In genomic region chr10:127200279-127200678, GRCm38 (mm10) we compare ENCODE assay signal across 19 mouse cellular contexts. TPM values are rescaled to one million over a fixed set of nuclear protein-coding genes. Genes with fewer than 3 reads are reported as not detected.
DNase-seq lines count a peak whose midpoint lies in the region; ATAC-seq and TF ChIP-seq lines count a peak whose summit lies in the region.
"Had no signal": no experiment of that assay in that cellular context is flagged by ENCODE, and none has a peak within 500 bp of the region (broad histone marks: within the 10 kb centered on the region; RNA-seq: fewer than 3 reads in every experiment).

No protein-coding gene starts in this region.

- H3K27me3 ChIP-seq in heart, postnatal 0 days (ENCODE audit: control insufficient read depth, insufficient read depth, low read length): no peaks in the 10 kb centered on the region
- H3K27me3 ChIP-seq in lung, embryonic 14.5 days (ENCODE audit: insufficient read depth, low read length): no peaks in the 10 kb centered on the region
- H3K27me3 ChIP-seq in stomach, postnatal 0 days (ENCODE audit: control insufficient read depth, insufficient read depth, low read length): no peaks in the 10 kb centered on the region
- H3K27me3 ChIP-seq: forebrain, embryonic 15.5 days; hindbrain, embryonic 15.5 days; limb, embryonic 15.5 days; neural tube, embryonic 15.5 days had no signal

- no peaks in the 10 kb centered on the region for H3K9me3 ChIP-seq in heart, postnatal 0 days (replicated peaks; ENCODE audit: control insufficient read depth, low read length)
- no peaks in the 10 kb centered on the region for H3K9me3 ChIP-seq in lung, embryonic 14.5 days (ENCODE audit: low read depth, low read length)
- no peaks in the 10 kb centered on the region for H3K9me3 ChIP-seq in stomach, postnatal 0 days (ENCODE audit: control insufficient read depth, low read length)
- H3K9me3 ChIP-seq: forebrain, embryonic 15.5 days; hindbrain, embryonic 15.5 days; limb, embryonic 15.5 days; midbrain, embryonic 10.5 days; neural tube, embryonic 15.5 days had no signal

- 0 out of 2 replicates have a peak, but pooled peaks have one; percentile 9 for TF ChIP-seq CTCF in heart, postnatal 0 days (IDR thresholded peaks at IDR 0.05; ENCODE audit: low read depth)
- TF ChIP-seq CTCF in lung, embryonic 14.5 days (IDR thresholded peaks at IDR 0.05; ENCODE audit: low read depth): peak; percentile 35
- TF ChIP-seq CTCF in cortical plate, adult 2 months (IDR thresholded peaks at IDR 0.05; ENCODE audit: extremely low read depth, insufficient read depth, low read length): 0 out of 2 replicates have a peak, but pooled peaks have one; percentile 17
- peak; percentile 51 for TF ChIP-seq CTCF in stomach, postnatal 0 days (IDR thresholded peaks at IDR 0.05; ENCODE audit: low read depth)

- DNase-seq in heart, postnatal 0 days (ENCODE audit: low spot score): no peak
- DNase-seq in heart, postnatal 4 days: no peak
- no peak for DNase-seq in lung, embryonic 14.5 days
- no peak for DNase-seq in lung, postnatal 10 days
- no peak for DNase-seq in stomach, postnatal 0 days (ENCODE audit: low spot score)
- no peak for DNase-seq in embryo, embryonic 10 days (ENCODE audit: low spot score)
- DNase-seq: cerebellum, postnatal 25 days; heart, postnatal 14 days; kidney, adult 2 months; kidney, postnatal 36 days; lung, postnatal 4 days; retina, postnatal 1 day; spleen, adult 18-20 months had no signal

- no peak for ATAC-seq in heart, postnatal 0 days (ENCODE audit: insufficient read depth, low read depth)
- no peak for ATAC-seq in lung, embryonic 14.5 days (ENCODE audit: insufficient read depth)
- ATAC-seq in stomach, postnatal 0 days (ENCODE audit: low FRiP score, low TSS enrichment): no peak
- ATAC-seq: forebrain, embryonic 15.5 days had no signal

- 79% methylated on average over 8 of the region's 8 CpGs for WGBS in heart, postnatal 0 days
- WGBS in lung, embryonic 14.5 days: 77% methylated on average over 8 of the region's 8 CpGs
- 85% methylated on average over 8 of the region's 8 CpGs for WGBS in stomach, postnatal 0 days

- no peak for TF ChIP-seq EP300 in heart, postnatal 0 days (IDR thresholded peaks at IDR 0.05; ENCODE audit: low read depth)
- no peak for TF ChIP-seq EP300 in stomach, postnatal 0 days (optimal IDR thresholded peaks at IDR 0.05)

- peaks cover 8% of the 10 kb centered on the region; the same call in 1 of the 2 replicates for H3K4me1 ChIP-seq in heart, postnatal 0 days (ENCODE audit: control insufficient read depth, insufficient read depth)
- no peaks in the 10 kb centered on the region for H3K4me1 ChIP-seq in lung, embryonic 14.5 days (ENCODE audit: insufficient read depth)
- H3K4me1 ChIP-seq in cortical plate, adult 2 months (ENCODE audit: control insufficient read depth, insufficient read depth, low read length): peaks cover 4% of the 10 kb centered on the region
- no peaks in the 10 kb centered on the region for H3K4me1 ChIP-seq in stomach, postnatal 0 days (replicated peaks; ENCODE audit: control insufficient read depth, insufficient read depth)

- no peak for TF ChIP-seq POLR2A in cortical plate, adult 2 months (IDR thresholded peaks at IDR 0.05; ENCODE audit: extremely low read depth, insufficient read depth, low read length)

- H3K4me2 ChIP-seq in heart, postnatal 0 days (ENCODE audit: low read depth, low read length): no peak overlapping the region
- no peak overlapping the region for H3K4me2 ChIP-seq in lung, embryonic 14.5 days
- no peak overlapping the region for H3K4me2 ChIP-seq in stomach, postnatal 0 days (replicated peaks; ENCODE audit: low read depth)
- H3K4me2 ChIP-seq: forebrain, embryonic 15.5 days; hindbrain, embryonic 15.5 days; limb, embryonic 15.5 days; neural tube, embryonic 15.5 days had no signal

- peaks cover 57% of the 10 kb centered on the region for H3K36me3 ChIP-seq in heart, postnatal 0 days (replicated peaks; ENCODE audit: control insufficient read depth, insufficient read depth, low read length)
- H3K36me3 ChIP-seq in lung, embryonic 14.5 days (ENCODE audit: insufficient read depth): peaks cover 51% of the 10 kb centered on the region
- peaks cover 10% of the 10 kb centered on the region for H3K36me3 ChIP-seq in stomach, postnatal 0 days (ENCODE audit: control insufficient read depth, insufficient read depth, low read length)

- H3K9ac ChIP-seq in heart, postnatal 0 days (replicated peaks; ENCODE audit: low read depth, low read length): no peak overlapping the region
- H3K9ac ChIP-seq in lung, embryonic 14.5 days: no peak overlapping the region
- no peak overlapping the region for H3K9ac ChIP-seq in stomach, postnatal 0 days (ENCODE audit: low read length)
- H3K9ac ChIP-seq: forebrain, embryonic 15.5 days; hindbrain, embryonic 15.5 days; limb, embryonic 15.5 days; neural tube, embryonic 15.5 days had no signal

- H3K27ac ChIP-seq in heart, postnatal 0 days (ENCODE audit: low read depth): no peak overlapping the region
- no peak overlapping the region for H3K27ac ChIP-seq in lung, embryonic 14.5 days (ENCODE audit: low read depth)
- H3K27ac ChIP-seq in cortical plate, adult 2 months (ENCODE audit: insufficient read depth, low read length): no peak overlapping the region
- no peak overlapping the region for H3K27ac ChIP-seq in stomach, postnatal 0 days (replicated peaks)
- H3K27ac ChIP-seq: forebrain, embryonic 15.5 days; hindbrain, embryonic 15.5 days; limb, embryonic 15.5 days; midbrain, embryonic 10.5 days; neural tube, embryonic 15.5 days had no signal

- no peak overlapping the region for H3K4me3 ChIP-seq in heart, postnatal 0 days (ENCODE audit: low read depth, low read length)
- H3K4me3 ChIP-seq in lung, embryonic 14.5 days (ENCODE audit: low read depth, low read length): no peak overlapping the region
- H3K4me3 ChIP-seq in cortical plate, adult 2 months (ENCODE audit: insufficient read depth, low read length): no peak overlapping the region
- no peak overlapping the region for H3K4me3 ChIP-seq in stomach, postnatal 0 days (ENCODE audit: low read depth, low read length)
- H3K4me3 ChIP-seq: forebrain, embryonic 15.5 days; hindbrain, embryonic 15.5 days; limb, embryonic 15.5 days; midbrain, embryonic 10.5 days; neural tube, embryonic 15.5 days had no signal

RNA-seq across cellular contexts. Expression of gene Dtx3, which starts 4.8 kb away (rescaled TPM):
- total RNA-seq in heart, postnatal 0 days (2014; rRNA removed; ENCODE audit: low replicate concordance): 44.4 and 64.1 TPM in 2 replicates
- polyA plus RNA-seq in heart, postnatal 0 days (2015; fragmentation: Nextera tagmentation; extraction: Ambion mirVana): 28.8 and 30.0 TPM in 2 replicates
- 10 to 100 TPM; 50.0 to 53.8 TPM for total RNA-seq in heart, postnatal 4 days (2021)
- polyA plus RNA-seq in lung, embryonic 14.5 days (2014; fragmentation: Nextera tagmentation; extraction: Ambion mirVana): 81.4 and 92.4 TPM in 2 replicates
- 371 and 407 TPM in 2 replicates for polyA plus RNA-seq in cortical plate, adult 2 months (2012; rRNA removed)
- 27.8 and 32.9 TPM in 2 replicates for polyA plus RNA-seq in stomach, postnatal 0 days (2015; fragmentation: Nextera tagmentation; extraction: Ambion mirVana)

RNA-seq across cellular contexts. Expression of gene Arhgef25, which starts 10.4 kb away (rescaled TPM):
- total RNA-seq in heart, postnatal 0 days (2014; rRNA removed; ENCODE audit: low replicate concordance): 20.8 and 44.2 TPM in 2 replicates
- 10.0 and 13.8 TPM in 2 replicates for polyA plus RNA-seq in heart, postnatal 0 days (2015; fragmentation: Nextera tagmentation; extraction: Ambion mirVana)
- total RNA-seq in heart, postnatal 4 days (2021): 10 to 100 TPM; 19.9 to 21.0 TPM
- 45.8 and 48.7 TPM in 2 replicates for polyA plus RNA-seq in lung, embryonic 14.5 days (2014; fragmentation: Nextera tagmentation; extraction: Ambion mirVana)
- polyA plus RNA-seq in cortical plate, adult 2 months (2012; rRNA removed): 225 and 288 TPM in 2 replicates
- polyA plus RNA-seq in stomach, postnatal 0 days (2015; fragmentation: Nextera tagmentation; extraction: Ambion mirVana): 25.3 and 29.7 TPM in 2 replicates

RNA-seq across cellular contexts. Expression of gene Pip4k2c, which starts 11.1 kb away (rescaled TPM):
- 22.4 and 23.7 TPM in 2 replicates for total RNA-seq in heart, postnatal 0 days (2014; rRNA removed; ENCODE audit: low replicate concordance)
- polyA plus RNA-seq in heart, postnatal 0 days (2015; fragmentation: Nextera tagmentation; extraction: Ambion mirVana): 24.7 and 25.0 TPM in 2 replicates
- total RNA-seq in heart, postnatal 4 days (2021): 10 to 100 TPM; 25.7 to 26.6 TPM
- 17.8 and 21.0 TPM in 2 replicates for polyA plus RNA-seq in lung, embryonic 14.5 days (2014; fragmentation: Nextera tagmentation; extraction: Ambion mirVana)
- 116 and 117 TPM in 2 replicates for polyA plus RNA-seq in cortical plate, adult 2 months (2012; rRNA removed)
- polyA plus RNA-seq in stomach, postnatal 0 days (2015; fragmentation: Nextera tagmentation; extraction: Ambion mirVana): 23.2 and 26.0 TPM in 2 replicates

RNA-seq across cellular contexts. Expression of gene Slc26a10, which starts 19.8 kb away (rescaled TPM):
- total RNA-seq in heart, postnatal 0 days (2014; rRNA removed; ENCODE audit: low replicate concordance): 51.0 and 61.2 TPM in 2 replicates
- 22.8 and 23.3 TPM in 2 replicates for polyA plus RNA-seq in heart, postnatal 0 days (2015; fragmentation: Nextera tagmentation; extraction: Ambion mirVana)
- total RNA-seq in heart, postnatal 4 days (2021): 10 to 100 TPM; 25.7 to 31.8 TPM
- polyA plus RNA-seq in lung, embryonic 14.5 days (2014; fragmentation: Nextera tagmentation; extraction: Ambion mirVana): 0.09 and 0.27 TPM in 2 replicates
- polyA plus RNA-seq in cortical plate, adult 2 months (2012; rRNA removed): 8.7 TPM in 2 replicates
- polyA plus RNA-seq in stomach, postnatal 0 days (2015; fragmentation: Nextera tagmentation; extraction: Ambion mirVana): 0.70 and 0.76 TPM in 2 replicates

RNA-seq across cellular contexts. Expression of gene B4galnt1, which starts 35.3 kb away (rescaled TPM):
- total RNA-seq in heart, postnatal 0 days (2014; rRNA removed; ENCODE audit: low replicate concordance): 2.3 and 7.7 TPM in 2 replicates
- 0.72 and 0.82 TPM in 2 replicates for polyA plus RNA-seq in heart, postnatal 0 days (2015; fragmentation: Nextera tagmentation; extraction: Ambion mirVana)
- total RNA-seq in heart, postnatal 4 days (2021): 1 to 10 TPM; 2.2 to 2.7 TPM
- polyA plus RNA-seq in lung, embryonic 14.5 days (2014; fragmentation: Nextera tagmentation; extraction: Ambion mirVana): 2.9 and 4.4 TPM in 2 replicates
- polyA plus RNA-seq in cortical plate, adult 2 months (2012; rRNA removed): 127 and 129 TPM in 2 replicates
- 45.9 and 65.4 TPM in 2 replicates for polyA plus RNA-seq in stomach, postnatal 0 days (2015; fragmentation: Nextera tagmentation; extraction: Ambion mirVana)
